Mouse (Mus musculus) lung, postnatal 14 days (tissue): ENCODE measurements at regions not wholly inside any gene's neighbourhood (a gene's known extent, or its start where the extent isn't known, plus 50 kb on each side); places are given as distances from the start of the nearest gene placed in this dataset.
"Not testable (repeated sequence)": the region's sequence is repeated elsewhere in the genome, so short reads cannot be mapped to it uniquely, and the experiment has no call there.

Source experiments
- DNase-seq: peaks from one replicate; pipeline ENCODE4 v3.0.0; 2021

DNA sequence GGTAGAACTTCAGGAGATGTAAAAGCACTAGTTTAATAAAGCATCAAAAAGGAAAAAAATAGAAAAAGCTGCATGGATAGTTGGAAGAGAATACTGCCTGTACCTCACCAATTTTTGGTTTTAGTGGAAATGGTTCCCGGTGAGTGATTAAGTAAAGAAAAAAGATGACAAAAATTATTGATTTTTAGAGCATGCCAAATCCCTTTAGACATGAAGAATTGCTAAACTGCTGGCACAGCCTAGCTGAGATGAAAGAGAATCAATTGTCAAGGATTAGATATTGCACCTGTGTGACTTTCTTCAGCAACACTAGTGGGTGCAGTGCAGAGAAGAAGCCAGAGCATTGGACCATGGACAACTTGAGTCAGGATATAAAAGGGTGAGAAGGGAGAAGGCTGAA, 348.7 kb upstream of the Cpeb2 start:
- DNase-seq: no peak

GRCm38 (mm10) chr5:42891890-42892289, 341.1 kb upstream of the Cpeb2 start:
- no peak for DNase-seq

DNA sequence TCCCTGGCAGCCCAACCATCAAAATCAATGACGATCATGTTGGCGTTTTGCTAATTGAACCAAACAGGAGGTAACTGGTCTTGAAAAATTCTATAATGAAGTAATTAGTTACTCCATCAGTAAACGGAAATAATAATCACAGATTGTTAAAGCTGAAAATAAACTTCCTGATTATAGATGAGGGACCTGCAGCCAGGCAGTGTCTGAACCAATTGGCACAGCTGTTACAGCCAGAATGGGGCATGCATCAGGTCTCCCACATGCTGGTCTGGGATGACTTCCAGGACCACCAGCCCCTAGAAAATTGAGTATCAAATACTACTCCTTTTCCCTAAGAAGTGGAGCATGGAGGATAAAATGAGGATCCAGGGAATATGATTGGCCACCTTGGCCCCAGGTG, 326.8 kb upstream of the Cpeb2 start:
- no peak for DNase-seq

GRCm38 (mm10) chr5:42919328-42919727, 313.6 kb upstream of the Cpeb2 start:
- DNase-seq: no peak

GRCm38 (mm10) chr5:42932106-42932505, 300.9 kb upstream of the Cpeb2 start:
- no peak for DNase-seq

- DNase-seq: no peak
Observed at GRCm38 (mm10) chr5:42959296-42959862, 273.6 kb upstream of the Cpeb2 start.

- not testable (repeated sequence) for DNase-seq
Observed at GRCm38 (mm10) chr5:42966952-42967351, 266.0 kb upstream of the Cpeb2 start.

GRCm38 (mm10) chr5:42969209-42969608, 263.8 kb upstream of the Cpeb2 start:
- DNase-seq: no peak

- no peak for DNase-seq
Observed at GRCm38 (mm10) chr5:42969621-42970020, 263.3 kb upstream of the Cpeb2 start.

GRCm38 (mm10) chr5:42977108-42977507, 255.9 kb upstream of the Cpeb2 start:
- DNase-seq: no peak

GRCm38 (mm10) chr5:42980946-42981650, 251.9 kb upstream of the Cpeb2 start:
- DNase-seq: no peak

DNA sequence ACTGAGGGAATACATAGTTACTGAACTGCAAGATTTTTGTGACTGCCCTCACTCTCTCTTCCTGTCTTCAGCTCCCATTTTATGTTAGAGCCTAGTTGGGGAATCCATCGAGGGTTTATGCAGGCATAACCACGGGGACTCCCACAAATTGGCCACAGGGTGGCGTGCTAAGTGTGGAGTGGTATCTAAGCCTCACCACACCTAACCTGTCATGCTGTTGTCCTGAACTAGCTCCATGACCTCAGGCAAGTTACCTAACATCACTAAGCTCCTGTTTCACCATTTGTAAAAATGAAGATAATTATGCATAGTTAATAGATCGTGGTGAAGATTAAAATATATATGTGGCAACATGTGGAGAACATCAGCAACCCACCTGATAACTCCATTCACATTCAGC, 246.8 kb upstream of the Cpeb2 start:
- peak; percentile 7 for DNase-seq

DNA sequence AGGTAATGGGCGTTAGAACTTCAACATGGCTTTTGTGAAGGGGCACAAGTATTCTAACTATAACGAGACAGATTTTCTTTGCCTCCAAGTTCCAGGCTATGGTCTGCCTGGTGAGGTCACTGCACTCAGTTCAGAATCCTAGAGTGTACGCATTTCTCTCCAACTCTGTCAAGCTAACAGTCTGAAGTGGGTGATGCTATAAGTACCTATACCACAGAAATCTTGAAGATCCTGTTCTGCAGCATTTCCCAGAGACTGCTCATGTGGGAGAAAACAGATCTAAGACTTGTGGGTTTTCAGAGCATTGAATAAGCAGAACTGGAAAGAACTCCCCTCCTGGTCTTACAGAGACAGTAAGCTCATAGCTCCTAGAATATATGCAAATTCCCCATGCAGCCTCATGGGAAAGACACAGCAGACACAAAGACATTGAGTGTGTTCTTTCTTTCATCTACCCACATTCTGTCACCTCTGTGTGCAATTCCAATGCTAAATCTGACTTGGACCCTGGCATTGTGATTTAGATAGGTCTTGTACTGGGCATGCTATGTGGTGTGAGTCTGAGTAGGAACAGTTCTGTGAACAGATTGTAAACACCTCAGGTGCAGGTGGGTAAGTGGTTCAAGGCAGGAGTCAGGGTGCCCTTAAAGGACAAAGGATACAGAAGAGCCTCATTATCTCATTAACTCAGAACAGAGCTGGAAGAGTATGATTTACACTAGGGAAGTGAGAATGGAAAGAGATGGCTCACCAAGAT, 245.1 kb upstream of the Cpeb2 start:
- no peak for DNase-seq

GRCm38 (mm10) chr5:42989287-42989686, 243.7 kb upstream of the Cpeb2 start:
- no peak for DNase-seq

DNA sequence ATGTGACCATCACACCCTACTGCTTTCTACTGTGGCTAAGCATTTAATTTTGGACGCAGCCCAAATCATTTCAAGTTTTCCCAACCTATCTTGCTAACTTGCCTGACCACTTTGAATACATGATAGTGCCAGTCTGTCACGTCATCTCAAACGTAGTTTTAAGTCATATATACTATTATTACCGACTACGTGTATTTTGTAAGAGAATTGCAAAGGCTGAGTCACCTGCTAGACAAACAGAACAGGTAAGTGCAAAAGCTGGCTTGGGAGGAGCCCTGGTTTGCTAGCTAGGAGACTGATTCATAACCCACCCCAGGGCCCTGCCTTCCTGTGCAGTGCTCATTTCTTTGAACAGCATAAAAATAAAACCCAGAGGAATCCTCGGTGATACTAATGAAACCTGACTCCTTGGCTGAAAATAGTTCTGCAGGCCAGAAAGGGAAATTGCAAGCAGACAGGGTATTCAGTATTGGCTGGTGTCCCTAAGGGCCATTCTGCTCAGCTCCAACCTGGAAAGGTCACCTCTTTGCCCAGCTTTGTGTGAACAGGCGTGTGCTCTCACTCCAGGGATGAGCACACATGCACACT, 208.9 kb upstream of the Cpeb2 start:
- no peak for DNase-seq

DNA sequence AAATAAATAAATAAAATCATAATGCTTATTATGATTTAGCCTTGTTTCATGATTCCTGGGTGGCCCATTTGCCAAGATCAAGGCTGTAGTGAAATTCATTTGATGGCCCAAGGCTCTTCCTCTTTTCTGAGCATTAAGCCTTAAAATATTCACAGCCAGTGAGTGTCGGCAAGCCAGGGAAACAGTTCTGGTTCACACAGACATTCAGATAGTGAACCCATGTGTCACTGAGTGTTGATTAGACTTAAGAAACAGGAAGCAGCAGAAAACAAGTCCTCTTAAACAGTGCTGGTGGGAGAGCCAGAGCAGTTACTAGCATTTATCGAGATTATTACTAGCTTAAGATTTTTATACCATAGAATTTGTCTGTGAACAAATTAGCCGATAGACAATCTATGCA, 201.7 kb upstream of the Cpeb2 start:
- no peak for DNase-seq

DNA sequence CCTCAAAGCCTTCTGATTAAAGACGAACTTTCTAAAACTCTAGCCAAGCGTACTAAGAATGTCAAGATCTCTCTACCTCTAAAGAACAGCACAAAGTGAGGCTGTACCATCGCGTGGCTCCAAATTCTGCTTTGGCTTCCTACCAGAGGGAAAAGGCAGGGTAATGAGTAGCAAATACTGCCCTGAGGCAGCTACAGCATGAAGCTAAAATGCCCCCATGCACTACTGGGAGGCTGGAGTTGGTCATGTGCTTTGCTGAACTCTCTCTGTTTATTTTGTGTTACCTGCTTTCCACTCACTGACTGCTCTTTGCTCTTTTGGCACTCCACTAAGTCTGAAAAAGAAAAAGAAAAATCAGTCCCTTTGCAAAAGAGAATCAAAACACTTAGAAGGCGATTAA, 201.1 kb upstream of the Cpeb2 start:
- DNase-seq: no peak

DNA sequence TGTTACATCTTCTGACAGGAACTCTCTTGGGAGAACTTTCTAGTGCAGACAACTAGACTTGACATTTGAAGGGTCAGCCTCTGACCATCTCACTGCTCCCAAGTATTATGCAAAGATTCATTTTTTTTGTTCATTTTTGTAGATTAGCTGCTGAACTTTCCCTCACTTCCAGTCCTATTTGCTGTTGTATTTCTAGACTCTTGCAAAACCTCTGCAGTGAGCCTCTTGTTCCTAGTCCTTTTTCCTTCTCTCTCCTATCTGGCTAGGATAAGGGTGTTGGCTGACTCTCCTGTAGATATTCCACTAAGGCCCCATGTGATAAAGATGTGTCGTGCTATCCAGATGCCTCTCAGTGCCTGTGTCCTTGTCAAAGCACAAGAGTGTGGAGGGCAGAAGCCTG, 198.5 kb upstream of the Cpeb2 start:
- no peak for DNase-seq

DNA sequence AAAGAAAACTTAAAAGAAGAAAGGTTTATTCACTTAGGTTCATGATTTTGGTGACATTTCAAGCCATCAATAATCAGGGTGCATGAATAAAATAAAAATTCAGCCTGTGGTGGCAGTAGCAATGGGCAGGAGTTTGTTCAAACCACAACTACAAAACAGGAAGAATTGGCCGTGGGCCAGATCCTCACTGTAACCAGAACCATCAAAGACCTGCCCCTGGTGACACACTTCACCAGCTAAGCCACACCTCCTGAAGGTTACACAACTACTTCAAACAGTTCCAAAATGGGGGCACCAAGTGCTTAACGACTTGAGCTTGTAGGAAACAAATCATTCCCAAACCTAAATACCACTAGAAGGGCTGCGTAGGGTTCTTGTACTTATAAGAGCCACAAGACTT, 195.4 kb upstream of the Cpeb2 start:
- DNase-seq: peak; percentile 56

DNA sequence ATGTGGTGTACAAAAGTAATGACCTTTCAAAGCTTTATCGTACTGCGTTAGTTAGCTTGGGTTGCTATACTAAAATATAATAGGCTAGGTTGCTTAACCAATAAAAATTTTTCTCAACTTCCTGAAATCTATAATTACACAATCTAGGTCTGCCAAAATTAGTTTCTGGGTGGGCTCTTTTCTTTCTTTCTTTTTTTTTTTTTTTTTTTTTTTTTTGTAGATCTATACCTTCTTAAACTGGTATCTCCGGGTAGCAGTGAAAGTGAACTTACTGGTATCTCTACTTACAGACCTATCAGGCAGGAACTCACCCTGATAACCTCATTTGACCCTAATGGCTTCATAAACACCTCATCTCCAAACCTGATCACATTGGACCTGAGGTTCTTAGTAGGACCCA, 193.4 kb upstream of the Cpeb2 start:
- DNase-seq: no peak

- DNase-seq: no peak
Observed at GRCm38 (mm10) chr5:43042585-43042984, 190.4 kb upstream of the Cpeb2 start.

- DNase-seq: no peak
Observed at GRCm38 (mm10) chr5:43045860-43046259, 187.1 kb upstream of the Cpeb2 start.

DNA sequence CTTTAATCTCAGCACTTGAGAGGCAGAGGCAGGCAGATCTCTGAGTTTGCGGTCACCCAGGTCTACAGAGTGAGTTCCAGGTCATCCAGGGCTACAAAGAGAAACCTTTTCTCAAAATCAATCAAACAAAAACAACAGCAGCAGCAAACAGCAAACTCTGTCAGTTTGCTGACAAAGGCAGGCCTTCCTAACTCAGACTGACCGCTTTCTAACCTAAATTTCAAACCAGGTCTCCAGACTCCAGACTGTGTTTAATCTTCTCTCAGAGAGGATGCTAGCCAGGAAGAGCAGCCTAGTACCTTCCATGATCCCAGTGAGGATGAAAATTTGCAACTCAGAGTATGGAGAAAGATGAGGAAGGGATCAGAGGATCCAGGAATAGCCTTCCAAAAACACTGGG, 185.7 kb upstream of the Cpeb2 start:
- DNase-seq: no peak
